Mouse (Mus musculus) hindbrain, embryonic 10.5 days (tissue): ENCODE results near the gene Dbndd2. TPM values are rescaled to one million over a fixed set of nuclear protein-coding genes. Genes with fewer than 3 reads are reported as not detected.

Experiments used
- DNase-seq: peaks from one replicate; pipeline ENCODE4 v3.0.0-alpha.2; 2017; ENCODE audit warnings: low spot score
- H3K27ac ChIP-seq: fragments of 300-500 bp; sonication (generic); 2 replicates; pipeline ENCODE4 v1.5.1; 2016; ENCODE audit warnings: mild to moderate bottlenecking, moderate library complexity
- H3K27me3 ChIP-seq: fragments of 300-500 bp; sonication (generic); 2 replicates; pipeline ENCODE4 v1.6.1; 2016; ENCODE audit warnings: mild to moderate bottlenecking; ENCODE audit not compliant: poor library complexity, insufficient read depth, severe bottlenecking
- H3K36me3 ChIP-seq: fragments of 300-500 bp; sonication (generic); 2 replicates; pipeline ENCODE4 v1.6.1; 2016; ENCODE audit warnings: mild to moderate bottlenecking, moderate library complexity
- H3K4me1 ChIP-seq: fragments of 300-500 bp; sonication (generic); replicated peaks from 2 replicates; pipeline ENCODE4 v1.6.1; 2016; ENCODE audit warnings: mild to moderate bottlenecking
- H3K4me3 ChIP-seq: fragments of 300-500 bp; sonication (generic); 2 replicates; pipeline ENCODE4 v1.5.1; 2016; ENCODE audit warnings: mild to moderate bottlenecking, moderate library complexity
- H3K9me3 ChIP-seq: fragments of 300-500 bp; sonication (generic); 2 replicates; pipeline ENCODE4 v1.6.1; 2016; ENCODE audit warnings: mild to moderate bottlenecking, moderate library complexity
- WGBS: fragments of 180-500 bp; shearing (Covaris S2); methylation state at CpG from one replicate; pipeline ENCODE4 v1.1.7; 2016; 5-methylcytosine and 5-hydroxymethylcytosine counted together
- polyA plus RNA-seq: library from polyadenylated mRNA; unstranded; fragments of >200 nt; fragmentation: Nextera tagmentation; extraction: Ambion mirVana; gene quantifications from 2 replicates; pipeline ENCODE4 v1.2.1, GENCODE M21; 2016

Dbndd2 gene
- polyA plus RNA-seq, 1 experiment from 2014 or later, result 3.3 TPM

DNA sequence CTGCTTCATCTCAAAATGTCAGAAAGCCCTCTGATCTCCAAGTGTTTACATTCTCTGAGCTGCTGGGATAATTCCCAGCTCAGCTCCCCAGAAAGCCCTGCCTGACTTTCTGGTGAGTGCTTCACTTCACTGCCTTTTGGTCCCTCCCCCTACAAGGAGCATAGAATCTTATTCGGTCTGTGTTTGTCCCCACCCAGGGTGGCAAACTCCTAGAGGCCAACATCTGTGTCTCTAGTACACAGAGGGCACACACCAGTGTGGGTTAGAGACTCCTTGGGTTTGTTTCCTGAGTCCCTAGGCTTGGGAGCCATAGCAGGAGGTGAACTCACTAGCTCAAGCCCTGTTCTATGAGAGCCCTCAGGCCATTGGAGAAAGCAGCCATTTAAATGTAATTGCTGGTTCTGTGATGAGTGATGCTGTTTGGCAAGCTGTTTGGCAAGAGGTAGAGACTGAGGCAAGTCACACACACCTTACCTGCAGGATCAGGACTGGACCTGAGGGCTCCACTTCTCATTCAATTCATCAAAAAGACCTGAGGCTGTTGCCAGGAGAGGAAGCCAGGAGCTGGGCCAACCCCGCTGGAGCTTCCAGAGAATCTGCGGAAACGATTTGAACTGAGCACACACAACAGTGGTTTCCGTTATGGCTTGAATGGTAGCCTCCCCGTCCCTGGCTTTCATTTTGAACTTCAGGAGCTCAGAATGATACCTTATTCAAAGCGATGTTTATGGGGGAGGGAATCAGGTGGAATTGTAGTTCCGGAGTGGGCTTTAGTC lies 54.9 kb downstream of the Dbndd2 start:
- Histone ChIP-seq H3K4me3 (no peak overlapping the region), H3K27me3 (no peaks in the 10 kb centered on the region), H3K36me3 (no peaks in the 10 kb centered on the region), H3K9me3 (no peaks in the 10 kb centered on the region), H3K4me1 (no peaks in the 10 kb centered on the region; the same call in 1 of the 2 replicates), H3K27ac (no peak overlapping the region)
- no peak for DNase-seq
- 49% methylated on average over 8 of the region's 8 CpGs for WGBS

DNA sequence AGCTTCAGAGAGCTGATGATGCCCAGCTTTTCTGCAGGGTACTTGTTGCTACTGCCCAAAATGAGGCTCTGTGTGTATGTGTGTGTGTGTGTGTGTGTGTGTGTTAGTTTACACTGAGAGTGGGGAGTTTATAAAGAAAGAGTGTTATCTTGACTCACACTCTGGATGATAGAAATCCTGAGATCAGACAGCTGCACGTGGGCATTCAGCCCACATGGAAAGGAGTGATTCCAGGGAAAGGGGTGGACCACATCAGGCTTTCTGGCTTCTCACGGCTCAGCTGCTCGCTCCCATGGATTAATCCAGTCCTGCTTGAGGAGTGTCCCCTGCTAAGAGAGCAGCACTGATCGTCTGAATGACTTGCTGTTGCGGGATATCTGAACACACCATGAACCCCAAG lies 56.2 kb downstream of the Dbndd2 start:
- Histone ChIP-seq H3K27ac (no peak overlapping the region), H3K4me3 (no peak overlapping the region), H3K4me1 (no peaks in the 10 kb centered on the region; the same call in 1 of the 2 replicates), H3K36me3 (no peaks in the 10 kb centered on the region), H3K9me3 (no peaks in the 10 kb centered on the region), H3K27me3 (no peaks in the 10 kb centered on the region)
- no peak for DNase-seq
- WGBS, result 79% methylated on average over 5 of the region's 5 CpGs

DNA sequence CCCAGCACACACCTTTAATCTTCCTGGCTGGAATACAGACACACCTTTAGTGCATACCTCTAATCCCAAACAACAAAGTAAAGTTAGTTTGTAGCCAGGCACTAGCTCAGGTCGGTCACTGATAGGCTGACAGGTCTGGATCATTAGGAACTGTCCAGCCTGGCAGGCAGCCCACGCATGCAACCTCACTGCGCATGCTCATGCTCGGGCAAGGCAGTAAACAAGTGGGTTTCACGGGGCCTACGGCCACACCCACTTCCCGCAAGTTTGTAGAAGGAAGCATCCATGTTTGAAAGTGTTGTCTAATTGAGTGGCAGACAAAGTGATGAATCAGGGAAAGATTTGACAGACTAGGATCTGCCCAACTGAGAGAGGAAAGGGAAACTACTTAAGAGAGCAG lies 56.7 kb downstream of the Dbndd2 start:
- Histone ChIP-seq H3K27me3 (no peaks in the 10 kb centered on the region), H3K4me3 (no peak overlapping the region), H3K36me3 (no peaks in the 10 kb centered on the region), H3K27ac (no peak overlapping the region), H3K9me3 (no peaks in the 10 kb centered on the region), H3K4me1 (no peaks in the 10 kb centered on the region; the same call in 1 of the 2 replicates)
- 90% methylated on average over 7 of the region's 7 CpGs for WGBS
- no peak for DNase-seq

Other genes with a start within 250 kb of the Dbndd2 start
- gene Svs2, start 247.6 kb upstream of the Dbndd2 start, polyA plus RNA-seq, result not detected in 2 replicates
- not detected in 2 replicates for gene Svs3b, start 229.5 kb upstream of the Dbndd2 start, polyA plus RNA-seq
- not detected in 2 replicates for gene Svs4, start 207.6 kb upstream of the Dbndd2 start, polyA plus RNA-seq
- gene Svs3a, start 196.8 kb upstream of the Dbndd2 start, polyA plus RNA-seq, result not detected in 2 replicates
- gene Svs6, start 169.4 kb upstream of the Dbndd2 start, polyA plus RNA-seq, result not detected in 2 replicates
- not detected in 2 replicates for gene Svs5, start 153.4 kb upstream of the Dbndd2 start, polyA plus RNA-seq
- 0.31 TPM in 1 of 2 replicates, not detected in the other for gene Slpi, start 97.0 kb upstream of the Dbndd2 start, polyA plus RNA-seq
- gene Rbpjl, start 83.0 kb upstream of the Dbndd2 start, polyA plus RNA-seq, result 0.02 TPM in 1 of 2 replicates, not detected in the other
- 0.35 and 0.72 TPM in 2 replicates for gene Matn4, start 80.9 kb upstream of the Dbndd2 start, polyA plus RNA-seq
- gene Sdc4, start 42.2 kb upstream of the Dbndd2 start, polyA plus RNA-seq, result 14.8 and 18.0 TPM in 2 replicates
- 61.5 and 76.4 TPM in 2 replicates for gene Sys1, start 29.1 kb upstream of the Dbndd2 start, polyA plus RNA-seq
- 4.4 and 4.5 TPM in 2 replicates for gene Gm20458, start 25.1 kb upstream of the Dbndd2 start, polyA plus RNA-seq
- not detected in 2 replicates for gene Trp53tg5, start 12.4 kb upstream of the Dbndd2 start, polyA plus RNA-seq
- 39.7 and 48.8 TPM in 2 replicates for gene Pigt, start 11.4 kb downstream of the Dbndd2 start, polyA plus RNA-seq
- gene Wfdc2, start 76.3 kb downstream of the Dbndd2 start, polyA plus RNA-seq, result 27.6 and 64.4 TPM in 2 replicates
- not detected in 2 replicates for gene Spint3, start 87.4 kb downstream of the Dbndd2 start, polyA plus RNA-seq
- not detected in 2 replicates for gene Wfdc6a, start 99.3 kb downstream of the Dbndd2 start, polyA plus RNA-seq
- gene Eppin, start 107.5 kb downstream of the Dbndd2 start, polyA plus RNA-seq, result not detected in 2 replicates
- not detected in 2 replicates for gene Wfdc6b, start 127.4 kb downstream of the Dbndd2 start, polyA plus RNA-seq
- gene Wfdc8, start 127.5 kb downstream of the Dbndd2 start, polyA plus RNA-seq, result not detected in 2 replicates
- not detected in 2 replicates for gene Wfdc16, start 152.7 kb downstream of the Dbndd2 start, polyA plus RNA-seq
- gene Wfdc10, start 169.9 kb downstream of the Dbndd2 start, polyA plus RNA-seq, result 0.51 TPM in 1 of 2 replicates, not detected in the other
- gene Wfdc9, start 170.5 kb downstream of the Dbndd2 start, polyA plus RNA-seq, result not detected in 2 replicates
- not detected in 2 replicates for gene Wfdc11, start 188.0 kb downstream of the Dbndd2 start, polyA plus RNA-seq
- gene Wfdc13, start 199.0 kb downstream of the Dbndd2 start, polyA plus RNA-seq, result 0.15 TPM in 1 of 2 replicates, not detected in the other
- not detected in 2 replicates for gene Spint4, start 212.4 kb downstream of the Dbndd2 start, polyA plus RNA-seq
- not detected in 2 replicates for gene Spint5, start 229.2 kb downstream of the Dbndd2 start, polyA plus RNA-seq